Mouse (Mus musculus): Measurements from ENCODE around the gene Cdkl4.
"Not testable (repeated sequence)": the region's sequence is repeated elsewhere in the genome, so short reads cannot be mapped to it uniquely, and the experiment has no call there.

The Cdkl4 gene

GRCm38 (mm10) chr17:80577639-80578038 is at the start of gene Cdkl4:
Cdkl4 (minus strand) TSS chr17:80577813.
- no peak for DNase-seq (ENCODE audit: extremely low spot score, low read depth, low spot score)

GRCm38 (mm10) chr17:80624979-80625378 is 47.4 kb upstream of the Cdkl4 start:
- no peak for DNase-seq (ENCODE audit: extremely low spot score, low read depth, low spot score)

GRCm38 (mm10) chr17:80621691-80622090 is 44.1 kb upstream of the Cdkl4 start:
- DNase-seq (ENCODE audit: extremely low spot score, low read depth, low spot score), result no peak

GRCm38 (mm10) chr17:80620786-80621423 is 43.3 kb upstream of the Cdkl4 start:
- no peak for DNase-seq (ENCODE audit: extremely low spot score, low read depth, low spot score)

GRCm38 (mm10) chr17:80619556-80619955 is 41.9 kb upstream of the Cdkl4 start:
- no peak for DNase-seq (ENCODE audit: extremely low spot score, low read depth, low spot score)

- DNase-seq (ENCODE audit: extremely low spot score, low read depth, low spot score), result no peak
Measured at GRCm38 (mm10) chr17:80618890-80619289, 41.3 kb upstream of the Cdkl4 start.

- DNase-seq (ENCODE audit: extremely low spot score, low read depth, low spot score), result no peak
Measured at GRCm38 (mm10) chr17:80603806-80604205, 26.2 kb upstream of the Cdkl4 start.

GRCm38 (mm10) chr17:80603079-80603625 is 25.5 kb upstream of the Cdkl4 start:
- no peak for DNase-seq (ENCODE audit: extremely low spot score, low read depth, low spot score)

- no peak for DNase-seq (ENCODE audit: extremely low spot score, low read depth, low spot score)
Measured at GRCm38 (mm10) chr17:80601371-80601770, 23.8 kb upstream of the Cdkl4 start.

GRCm38 (mm10) chr17:80583051-80583450 is 5.4 kb upstream of the Cdkl4 start:
- no peak for DNase-seq (ENCODE audit: extremely low spot score, low read depth, low spot score)

- DNase-seq (ENCODE audit: extremely low spot score, low read depth, low spot score), result no peak
Measured at GRCm38 (mm10) chr17:80579901-80580300, 2.3 kb upstream of the Cdkl4 start.

GRCm38 (mm10) chr17:80579089-80579488 is 1.5 kb upstream of the Cdkl4 start:
- DNase-seq (ENCODE audit: extremely low spot score, low read depth, low spot score), result no peak

GRCm38 (mm10) chr17:80578041-80578440 is 428 bp upstream of the Cdkl4 start:
- no peak for DNase-seq (ENCODE audit: extremely low spot score, low read depth, low spot score)

- DNase-seq (ENCODE audit: extremely low spot score, low read depth, low spot score), result no peak
Measured at GRCm38 (mm10) chr17:80577214-80577613, 399 bp downstream of the Cdkl4 start.

GRCm38 (mm10) chr17:80575008-80575407 is 2.6 kb downstream of the Cdkl4 start:
- no peak for DNase-seq (ENCODE audit: extremely low spot score, low read depth, low spot score)

- DNase-seq (ENCODE audit: extremely low spot score, low read depth, low spot score), result no peak
Measured at GRCm38 (mm10) chr17:80574471-80574965, 3.1 kb downstream of the Cdkl4 start.

GRCm38 (mm10) chr17:80572187-80572935 is 5.3 kb downstream of the Cdkl4 start:
- no peak for DNase-seq (ENCODE audit: extremely low spot score, low read depth, low spot score)

- DNase-seq (ENCODE audit: extremely low spot score, low read depth, low spot score), result no peak
Measured at GRCm38 (mm10) chr17:80571460-80571859, 6.2 kb downstream of the Cdkl4 start.

- DNase-seq (ENCODE audit: extremely low spot score, low read depth, low spot score), result not testable (repeated sequence)
Measured at GRCm38 (mm10) chr17:80569718-80570117, 7.9 kb downstream of the Cdkl4 start.

- DNase-seq (ENCODE audit: extremely low spot score, low read depth, low spot score), result no peak
Measured at GRCm38 (mm10) chr17:80568842-80569601, 8.6 kb downstream of the Cdkl4 start.

- no peak for DNase-seq (ENCODE audit: extremely low spot score, low read depth, low spot score)
Measured at GRCm38 (mm10) chr17:80568441-80568840, 9.2 kb downstream of the Cdkl4 start.
